Mouse (Mus musculus): ENCODE measurements around the gene Calhm6.

DNA sequence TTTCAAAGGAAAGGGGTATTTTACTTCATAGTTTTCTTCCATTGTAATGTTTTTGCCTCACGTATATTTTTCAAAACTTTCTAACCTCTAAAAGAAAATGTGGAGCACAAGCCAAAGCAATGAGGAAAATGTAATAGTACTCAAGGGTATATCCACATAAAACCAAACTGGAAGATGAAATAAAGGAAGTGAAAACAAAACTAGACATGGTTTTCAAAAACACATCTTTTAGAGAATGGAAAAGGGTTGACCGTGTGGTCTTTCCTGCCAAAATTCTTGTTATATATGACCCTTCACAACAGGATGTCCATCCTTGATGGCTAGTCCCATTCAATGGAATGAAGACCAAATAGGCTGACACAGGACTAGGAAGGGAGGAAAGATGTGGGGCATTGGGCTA lies 9.4 kb downstream of the Calhm6 start:
- TF ChIP-seq POLR2A (IDR thresholded peaks at IDR 0.05; ENCODE audit: borderline replicate concordance, low read depth, low read length): no peak
- no peak for TF ChIP-seq CTCF (IDR thresholded peaks at IDR 0.05; ENCODE audit: low read depth, low read length)

Measured in bone marrow macrophage, adult 2 months (primary cell).